8 mouse cellular contexts compared by ENCODE assay signal in genomic region chr17:29887271-29887880, GRCm38 (mm10).
DNase-seq lines count a peak whose midpoint lies in the region; ATAC-seq lines count a peak whose summit lies in the region.

No protein-coding gene starts in this region.

- peak overlapping the region; percentile 74 for H3K4me3 ChIP-seq in forebrain, embryonic 10.5 days
- peak overlapping the region; percentile 69 for H3K4me3 ChIP-seq in hindbrain, embryonic 14.5 days (replicated peaks; ENCODE audit: low read length)
- H3K4me3 ChIP-seq in liver, embryonic 15.5 days (replicated peaks): peak overlapping the region; percentile 65
- peak overlapping the region; percentile 62 for H3K4me3 ChIP-seq in neural tube, embryonic 14.5 days (ENCODE audit: low read depth, low read length)

- H3K9ac ChIP-seq in hindbrain, embryonic 14.5 days: peak overlapping the region; percentile 66
- peak overlapping the region; percentile 59 for H3K9ac ChIP-seq in liver, embryonic 15.5 days
- peak overlapping the region; percentile 75 for H3K9ac ChIP-seq in neural tube, embryonic 14.5 days (replicated peaks; ENCODE audit: low read depth, low read length)

- peak overlapping the region; percentile 72 for H3K4me2 ChIP-seq in hindbrain, embryonic 14.5 days (replicated peaks)
- peak overlapping the region; percentile 90 for H3K4me2 ChIP-seq in liver, embryonic 15.5 days
- peak overlapping the region; percentile 97 for H3K4me2 ChIP-seq in neural tube, embryonic 14.5 days (ENCODE audit: low read depth, low read length)

- no peaks in the 10 kb centered on the region for H3K9me3 ChIP-seq in forebrain, embryonic 10.5 days
- no peaks in the 10 kb centered on the region for H3K9me3 ChIP-seq in hindbrain, embryonic 14.5 days (ENCODE audit: control insufficient read depth, low read length)
- H3K9me3 ChIP-seq in liver, embryonic 15.5 days (replicated peaks): no peaks in the 10 kb centered on the region
- H3K9me3 ChIP-seq in neural tube, embryonic 14.5 days (ENCODE audit: control insufficient read depth, low read length): no peaks in the 10 kb centered on the region

- DNase-seq in layer of hippocampus, postnatal 10 days (ENCODE audit: low spot score in 2 of 2): peak; percentile 44 to 55
- DNase-seq in layer of hippocampus, adult 11-12 months (ENCODE audit: low spot score): no peak
- peak; percentile 76 for DNase-seq in ZHBTc4 (ENCODE audit: low read depth, low spot score)
- DNase-seq in forebrain, embryonic 10.5 days (ENCODE audit: extremely low spot score, low spot score): peak; percentile 78
- peak; percentile 36 for DNase-seq in hindbrain, embryonic 14.5 days (ENCODE audit: low spot score)

- no peak; the same call in 1 of the 2 replicates for ATAC-seq in hindbrain, embryonic 14.5 days (ENCODE audit: low FRiP score)
- ATAC-seq in liver, embryonic 15.5 days (ENCODE audit: insufficient read depth): peak; percentile 47
- ATAC-seq in neural tube, embryonic 14.5 days (ENCODE audit: low read depth): peak; percentile 10; the same call in 1 of the 2 replicates
- no peak for ATAC-seq in monocyte, adult 5-6 weeks (replicated peaks; ENCODE audit: insufficient number of reproducible peaks, low FRiP score, low TSS enrichment, poor library complexity, severe bottlenecking)

- no peaks in the 10 kb centered on the region for H3K36me3 ChIP-seq in forebrain, embryonic 10.5 days (replicated peaks)
- no peaks in the 10 kb centered on the region for H3K36me3 ChIP-seq in hindbrain, embryonic 14.5 days (replicated peaks; ENCODE audit: control insufficient read depth, insufficient read depth)
- no peaks in the 10 kb centered on the region for H3K36me3 ChIP-seq in liver, embryonic 15.5 days (replicated peaks)
- H3K36me3 ChIP-seq in neural tube, embryonic 14.5 days (ENCODE audit: control insufficient read depth, insufficient read depth, low read length): no peaks in the 10 kb centered on the region

- H3K27ac ChIP-seq in forebrain, embryonic 10.5 days: peak overlapping the region; percentile 91
- peak overlapping the region; percentile 81 for H3K27ac ChIP-seq in hindbrain, embryonic 14.5 days
- peak overlapping the region; percentile 33; the same call in 1 of the 2 replicates for H3K27ac ChIP-seq in liver, embryonic 15.5 days (replicated peaks)
- H3K27ac ChIP-seq in neural tube, embryonic 14.5 days (ENCODE audit: low read depth, low read length): peak overlapping the region; percentile 75; the same call in 1 of the 2 replicates

- peaks cover 88% of the 10 kb centered on the region for H3K4me1 ChIP-seq in forebrain, embryonic 10.5 days
- H3K4me1 ChIP-seq in hindbrain, embryonic 14.5 days (replicated peaks; ENCODE audit: control insufficient read depth, insufficient read depth, low read length): peaks cover 51% of the 10 kb centered on the region
- H3K4me1 ChIP-seq in liver, embryonic 15.5 days (replicated peaks): peaks cover 52% of the 10 kb centered on the region
- H3K4me1 ChIP-seq in neural tube, embryonic 14.5 days (ENCODE audit: control insufficient read depth, insufficient read depth, low read length): peaks cover 48% of the 10 kb centered on the region

- WGBS in forebrain, embryonic 10.5 days: under 1% methylated on average over 57 of the region's 57 CpGs
- 0% methylated on average over 50 of the region's 57 CpGs for WGBS in hindbrain, embryonic 14.5 days
- under 1% methylated on average over 57 of the region's 57 CpGs for WGBS in liver, embryonic 15.5 days (ENCODE audit: insufficient replicate concordance)
- WGBS in neural tube, embryonic 14.5 days: under 1% methylated on average over 56 of the region's 57 CpGs

- peaks cover 90% of the 10 kb centered on the region for H3K27me3 ChIP-seq in forebrain, embryonic 10.5 days (ENCODE audit: poor library complexity, severe bottlenecking)
- H3K27me3 ChIP-seq in hindbrain, embryonic 14.5 days (ENCODE audit: control insufficient read depth, insufficient read depth, low read length): 0 out of 2 replicates have a peak, but pooled peaks cover 10% of the 10 kb centered on the region
- H3K27me3 ChIP-seq in liver, embryonic 15.5 days: peaks cover 92% of the 10 kb centered on the region
- H3K27me3 ChIP-seq in neural tube, embryonic 14.5 days (ENCODE audit: control insufficient read depth, insufficient read depth, low read length): peaks cover 6% of the 10 kb centered on the region

Comparison
In these comparisons a context has a peak if more than half of its experiments do, and no peak if none do; other contexts are left out.
1. H3K27ac ChIP-seq: peak in every context shown above with its lines; median percentile 91 in forebrain, embryonic 10.5 days; 81 in hindbrain, embryonic 14.5 days; 75 in neural tube, embryonic 14.5 days; 33 in liver, embryonic 15.5 days.
2. ATAC-seq: peak in liver, embryonic 15.5 days (single experiment) and neural tube, embryonic 14.5 days (single experiment); none in hindbrain, embryonic 14.5 days (single experiment) and monocyte, adult 5-6 weeks (single experiment).
3. Peak in every context shown above with its lines, with median percentiles within 50 percentile points of each other: H3K4me3 ChIP-seq, H3K4me2 ChIP-seq and H3K9ac ChIP-seq.